Mouse (Mus musculus): Measurements from ENCODE around the gene Rps6.

DNA sequence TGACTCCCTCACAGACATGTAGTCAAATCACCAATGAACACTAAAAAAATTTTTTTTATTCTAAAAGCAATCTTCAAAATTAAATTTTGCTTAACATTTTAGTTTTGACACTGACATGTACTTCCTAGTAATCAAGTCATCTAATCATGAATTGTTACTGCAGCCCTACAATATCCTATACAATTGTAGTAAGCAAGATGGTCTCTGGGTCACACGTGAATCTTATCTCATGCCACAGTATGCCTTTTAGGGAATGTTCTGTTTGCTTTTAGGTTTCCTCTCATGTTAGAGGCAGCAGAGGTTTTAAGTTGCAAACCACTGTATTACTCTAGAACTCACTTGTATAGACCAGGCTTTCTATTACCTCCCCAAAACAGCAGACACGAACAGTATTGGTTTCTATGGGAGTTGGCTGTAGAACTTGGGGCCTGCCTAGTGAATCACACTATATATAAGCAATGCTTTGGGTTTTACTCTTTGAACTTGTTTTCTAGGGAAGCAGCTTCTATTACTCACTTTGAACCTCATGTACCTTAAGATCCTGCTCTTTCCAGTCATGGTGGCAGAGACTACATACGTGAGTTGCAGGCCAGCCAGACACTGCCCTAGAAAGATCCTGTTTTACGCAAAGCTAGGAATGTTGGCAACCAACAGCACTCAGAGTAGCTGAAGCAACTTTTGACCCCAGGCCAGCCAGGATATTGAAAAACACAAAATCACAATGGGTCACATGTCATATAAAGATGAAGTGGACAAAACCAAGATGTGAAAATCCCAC, 4.2 kb downstream of the Rps6 start:
- TF ChIP-seq GATA1 (IDR thresholded peaks at IDR 0.05; ENCODE audit: low read length) (no peak), TAL1 (IDR thresholded peaks at IDR 0.05; ENCODE audit: low read length) (no peak)
